Mouse (Mus musculus) midbrain, postnatal 0 days (tissue): Measurements from ENCODE around the gene Hnrnpul2. TPM values are rescaled to one million over a fixed set of nuclear protein-coding genes. Genes with fewer than 3 reads are reported as not detected.
"Not testable (repeated sequence)": the region's sequence is repeated elsewhere in the genome, so short reads cannot be mapped to it uniquely, and the experiment has no call there.

Experiments used
- ATAC-seq: fragments of 200-750 bp; cut with Nextera tagmentation; 2 replicates; pipeline ENCODE4 v1.8.0; 2017; ENCODE audit warnings: moderate number of reproducible peaks, mild to moderate bottlenecking, moderate TSS enrichment, moderate library complexity; ENCODE audit not compliant: low FRiP score
- DNase-seq: peaks from one replicate; pipeline ENCODE4 v3.0.0-alpha.2; 2015; ENCODE audit warnings: low spot score
- H3K27ac ChIP-seq: fragments of 300-500 bp; sonication (generic); 2 replicates; pipeline ENCODE4 v1.5.1; 2014; ENCODE audit warnings: low read depth, mild to moderate bottlenecking, low read length, mixed read lengths
- H3K27me3 ChIP-seq: fragments of 300-500 bp; sonication (generic); 2 replicates; pipeline ENCODE4 v1.6.1; 2014; ENCODE audit warnings: low read length, control low read depth, mixed read lengths; ENCODE audit not compliant: insufficient read depth
- H3K36me3 ChIP-seq: fragments of 300-500 bp; sonication (generic); 2 replicates; pipeline ENCODE4 v1.6.1; 2014; ENCODE audit warnings: low read length, control low read depth, mixed read lengths; ENCODE audit not compliant: insufficient read depth
- H3K4me1 ChIP-seq: fragments of 300-500 bp; sonication (generic); 2 replicates; pipeline ENCODE4 v1.6.1; 2014; ENCODE audit warnings: mild to moderate bottlenecking, control low read depth, antibody characterized with exemption, low read length, mixed read lengths; ENCODE audit not compliant: insufficient read depth
- H3K4me2 ChIP-seq: fragments of 300-500 bp; sonication (generic); 2 replicates; pipeline ENCODE4 v1.6.1; 2014; ENCODE audit warnings: low read depth, mild to moderate bottlenecking, low read length, mixed read lengths; ENCODE audit not compliant: poor library complexity, severe bottlenecking
- H3K4me3 ChIP-seq: fragments of 300-500 bp; sonication (generic); 2 replicates; pipeline ENCODE4 v1.5.1; 2014; ENCODE audit warnings: low read depth, mild to moderate bottlenecking, low read length, moderate library complexity
- H3K9ac ChIP-seq: fragments of 300-500 bp; sonication (generic); replicated peaks from 2 replicates; pipeline ENCODE4 v1.6.1; 2014; ENCODE audit warnings: mild to moderate bottlenecking, low read length, moderate library complexity, mixed read lengths; ENCODE audit not compliant: poor library complexity, severe bottlenecking
- H3K9me3 ChIP-seq: fragments of 300-500 bp; sonication (generic); 2 replicates; pipeline ENCODE4 v1.6.1; 2016; ENCODE audit warnings: low read length, control low read depth
- CTCF ChIP-seq: IDR thresholded peaks from 2 replicates; pipeline ENCODE4 v1.5.1; 2016; ENCODE audit warnings: antibody characterized with exemption, mild to moderate bottlenecking
- WGBS: fragments of 180-500 bp; shearing (Covaris S2); extraction: QIAGEN DNeasy Blood & Tissue Kit; methylation state at CpG from one replicate; pipeline ENCODE4 v1.1.7; 2014; 5-methylcytosine and 5-hydroxymethylcytosine counted together
- polyA plus RNA-seq: library from polyadenylated mRNA; unstranded; fragments of >200 nt; fragmentation: Nextera tagmentation; extraction: Ambion mirVana; gene quantifications from 2 replicates; pipeline ENCODE4 v1.2.1, GENCODE M21; 2015
- total RNA-seq: library from RNA; depleted of rRNA; stranded (reverse); fragments of >200 nt; gene quantifications from 2 replicates; pipeline ENCODE4 v1.2.3, GENCODE M21; 2014

Hnrnpul2 gene
- total and polyA plus RNA-seq, 2 experiments from 2014 or later: 5.5 to 25.9 TPM

GRCm38 (mm10) chr19:8822696-8823095 is 2.9 kb downstream of the Hnrnpul2 start:
- Histone ChIP-seq H3K9ac (no peak overlapping the region), H3K36me3 (peaks cover 38% of the 10 kb centered on the region), H3K27me3 (no peaks in the 10 kb centered on the region), H3K4me3 (peak overlapping the region; percentile 97; the same call in 1 of the 2 replicates), H3K4me2 (peak overlapping the region; percentile 89), H3K4me1 (peaks cover 11% of the 10 kb centered on the region), H3K9me3 (no peaks in the 10 kb centered on the region), H3K27ac (no peak overlapping the region)
- TF ChIP-seq CTCF: no peak
- ATAC-seq (no peak), DNase-seq (no peak)
- WGBS: 55% methylated on average over 8 of the region's 8 CpGs

GRCm38 (mm10) chr19:8829660-8830059 is 9.8 kb downstream of the Hnrnpul2 start, which contains the start of gene AC129217.1:
TSS of gene AC129217.1 (plus strand) at chr19:8829773.
- H3K27me3 ChIP-seq: no peaks in the 10 kb centered on the region
- no peak within 1 kb of the TSS for H3K4me2 ChIP-seq
- ATAC-seq (no peak), DNase-seq (no peak)
- no peaks in the 10 kb centered on the region for H3K4me1 ChIP-seq
- H3K9me3 ChIP-seq: no peaks in the 10 kb centered on the region
- no peak within 1 kb of the TSS for H3K4me3 ChIP-seq
- TF ChIP-seq CTCF: no peak
- 89% methylated on average over 8 of the region's 8 CpGs for WGBS
- peaks cover 80% of the 10 kb centered on the region for H3K36me3 ChIP-seq
- H3K9ac ChIP-seq: no peak within 1 kb of the TSS
- H3K27ac ChIP-seq: no peak within 1 kb of the TSS

- Histone ChIP-seq H3K27ac (no peak overlapping the region), H3K4me3 (no peak overlapping the region), H3K27me3 (no peaks in the 10 kb centered on the region), H3K36me3 (peaks cover 72% of the 10 kb centered on the region), H3K9ac (no peak overlapping the region), H3K9me3 (no peaks in the 10 kb centered on the region), H3K4me1 (no peaks in the 10 kb centered on the region), H3K4me2 (no peak overlapping the region)
- peak; percentile 9 for DNase-seq
- 82% methylated on average over 8 of the region's 8 CpGs for WGBS
- ATAC-seq: no peak
- no peak for TF ChIP-seq CTCF
Observed at GRCm38 (mm10) chr19:8830664-8831063, 10.9 kb downstream of the Hnrnpul2 start.

- Histone ChIP-seq H3K36me3 (peaks cover 67% of the 10 kb centered on the region), H3K9me3 (no peaks in the 10 kb centered on the region), H3K27ac (no peak overlapping the region), H3K4me1 (no peaks in the 10 kb centered on the region), H3K27me3 (no peaks in the 10 kb centered on the region), H3K9ac (no peak overlapping the region), H3K4me2 (no peak overlapping the region), H3K4me3 (no peak overlapping the region)
- TF ChIP-seq CTCF: peak; percentile 41
- WGBS: 75% methylated on average over 11 of the region's 11 CpGs
- ATAC-seq (peak; percentile 42; the same call in 1 of the 2 replicates), DNase-seq (peak; percentile 47)
Observed at GRCm38 (mm10) chr19:8831262-8831661, 11.5 kb downstream of the Hnrnpul2 start.

- Histone ChIP-seq H3K27ac (no peak overlapping the region), H3K4me2 (no peak overlapping the region), H3K9me3 (no peaks in the 10 kb centered on the region), H3K9ac (no peak overlapping the region), H3K27me3 (no peaks in the 10 kb centered on the region), H3K36me3 (peaks cover 52% of the 10 kb centered on the region), H3K4me1 (no peaks in the 10 kb centered on the region), H3K4me3 (no peak overlapping the region)
- DNase-seq (no peak), ATAC-seq (no peak)
- 92% methylated on average over 4 of the region's 4 CpGs for WGBS
- TF ChIP-seq CTCF: no peak
Observed at GRCm38 (mm10) chr19:8832971-8833370, 13.2 kb downstream of the Hnrnpul2 start.

- not testable (repeated sequence) for DNase-seq, H3K4me3 ChIP-seq, H3K9ac ChIP-seq, H3K27me3 ChIP-seq, H3K9me3 ChIP-seq, ATAC-seq, H3K4me1 ChIP-seq
- Histone ChIP-seq H3K4me2 (peak overlapping the region; percentile 85; the same call in 1 of the 2 replicates), H3K36me3 (peaks cover 21% of the 10 kb centered on the region), H3K27ac (peak overlapping the region; percentile 96)
- WGBS: 96% methylated on average over 10 of the region's 10 CpGs
Observed at GRCm38 (mm10) chr19:8836327-8836726, 16.5 kb downstream of the Hnrnpul2 start.
